Mouse (Mus musculus) brain, embryonic 14.5 days (tissue): ENCODE data around the gene Narfl.

Source experiments
- CTCF ChIP-seq: fragments of 200-500 bp; IDR thresholded peaks from 2 replicates; pipeline ENCODE4 v1.5.1; 2012; ENCODE audit warnings: inconsistent platforms, mild to moderate bottlenecking, moderate library complexity, borderline replicate concordance; ENCODE audit not compliant: insufficient read depth, insufficient read length; ENCODE audit errors: extremely low read depth
- POLR2A ChIP-seq: fragments of 200-500 bp; IDR thresholded peaks from 2 replicates; pipeline ENCODE4 v1.6.1; 2012; ENCODE audit warnings: mild to moderate bottlenecking, inconsistent platforms, borderline replicate concordance; ENCODE audit not compliant: poor library complexity, insufficient read depth, insufficient read length, severe bottlenecking; ENCODE audit errors: extremely low read depth

GRCm38 (mm10) chr17:25749314-25749713 lies 24.3 kb upstream of the Narfl start:
- no peak for TF ChIP-seq CTCF
- no peak for TF ChIP-seq POLR2A
